Mouse (Mus musculus) G1E (cell line): ENCODE measurements at regions not wholly inside any gene's neighbourhood (a gene's known extent, or its start where the extent isn't known, plus 50 kb on each side); places are given as distances from the start of the nearest gene placed in this dataset.

Source experiments
- CTCF ChIP-seq: IDR thresholded peaks from 2 replicates; pipeline ENCODE4 v1.5.1; 2012; ENCODE audit warnings: low read depth, low read length, inconsistent platforms, mixed read lengths
- TAL1 ChIP-seq: conservative IDR thresholded peaks from 2 replicates; pipeline ENCODE4 v1.6.1; 2012; ENCODE audit warnings: low read depth, low read length, inconsistent platforms, mixed read lengths

- TF ChIP-seq CTCF: no peak
- no peak for TF ChIP-seq TAL1
Observed at GRCm38 (mm10) chr2:146731081-146731480, 124.6 kb upstream of the Kiz start.
